Mouse (Mus musculus) c-Kit-positive CD71-positive TER-119-positive erythroid progenitor cells, embryonic 14.5 days (primary cell): ENCODE measurements around the gene Oxct2a.
A peak's percentile ranks its signal among the peaks of the same experiment; 100 is the strongest.
"Not testable (repeated sequence)": the region's sequence is repeated elsewhere in the genome, so short reads cannot be mapped to it uniquely, and the experiment has no call there.

Experiments used
- DNase-seq: peaks from one replicate; pipeline ENCODE4 v3.0.0-alpha.2; 2013; ENCODE audit warnings: low spot score

Gene Oxct2a

DNA sequence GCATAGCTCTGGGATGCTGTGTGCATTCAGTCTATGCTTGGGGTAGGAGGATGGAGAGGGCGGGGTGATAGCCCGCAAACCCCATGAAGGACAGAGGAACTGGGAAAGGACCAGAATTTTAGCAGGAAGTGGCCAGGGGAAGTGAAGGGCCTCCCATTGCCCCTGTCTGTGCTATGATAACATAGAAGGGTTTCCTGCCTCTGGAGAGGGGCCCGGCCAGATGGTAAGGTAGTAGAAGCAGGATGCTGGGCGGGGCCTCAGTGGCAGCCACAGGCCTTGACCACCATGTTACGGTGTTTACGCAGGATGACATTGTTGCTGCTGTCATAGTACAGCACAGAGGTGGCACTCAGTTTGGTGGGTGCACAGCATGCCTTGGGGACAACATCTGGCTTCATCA, 10.4 kb downstream of the Oxct2a start:
- DNase-seq = no peak

DNA sequence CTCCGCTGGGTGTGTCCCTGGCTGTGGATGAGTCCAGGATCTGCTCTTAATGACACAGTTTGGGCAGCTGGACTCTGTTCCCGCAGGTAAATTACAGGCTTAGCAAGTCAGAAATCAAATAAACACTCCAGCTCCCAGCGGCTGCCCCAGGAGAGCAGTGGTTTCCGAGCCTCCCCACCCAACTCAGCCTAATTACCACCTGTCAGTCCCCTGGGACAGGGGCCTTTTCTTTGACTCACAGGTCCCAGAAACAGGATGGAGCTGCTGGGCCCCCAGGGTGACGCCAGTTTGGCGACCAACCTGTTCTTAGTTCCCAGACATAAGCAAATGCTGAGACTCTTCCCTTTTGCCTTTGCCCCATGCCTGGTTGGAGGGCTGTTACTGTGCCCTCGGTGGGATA, 11.6 kb downstream of the Oxct2a start:
- no peak for DNase-seq

DNA sequence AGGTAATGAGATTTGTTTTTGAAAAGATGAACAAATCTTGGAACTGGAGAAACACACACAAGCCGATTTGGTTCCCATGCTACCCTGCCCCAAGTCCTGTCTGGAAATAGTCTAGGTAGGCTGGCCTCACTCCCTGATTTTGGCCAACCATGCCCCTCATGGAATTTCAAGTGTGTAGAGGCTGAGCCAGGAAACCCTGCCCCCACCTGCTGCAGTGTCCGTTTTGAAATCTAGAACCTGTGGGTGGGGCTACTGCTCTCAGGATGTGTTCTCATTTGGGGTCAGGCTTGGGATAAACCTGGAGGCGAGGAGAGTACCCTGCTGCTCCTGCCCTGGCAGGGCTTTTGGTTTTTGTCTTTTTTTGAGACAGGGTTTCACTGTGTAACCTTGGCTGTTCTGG, 15.1 kb downstream of the Oxct2a start:
- DNase-seq = no peak

DNA sequence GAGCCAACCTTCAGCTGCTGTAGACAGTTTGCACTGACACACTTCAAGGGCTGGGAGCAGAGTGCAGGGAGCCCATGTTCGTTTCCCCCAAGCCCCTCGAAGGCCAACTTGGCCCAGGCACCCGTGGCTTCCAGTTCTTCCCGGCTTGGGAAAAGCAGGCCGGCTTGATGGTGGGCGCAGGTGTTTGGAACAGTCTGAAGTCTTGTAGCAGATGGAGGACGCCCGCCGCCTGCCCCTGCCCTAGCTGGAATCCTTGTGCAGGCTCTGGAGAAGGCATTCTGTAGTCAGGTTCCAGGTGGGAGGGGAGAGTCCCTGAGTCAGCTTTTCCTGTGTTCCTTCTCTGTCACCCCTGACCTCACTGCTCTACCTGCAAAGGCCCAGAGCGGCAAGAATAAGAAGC, 16.4 kb downstream of the Oxct2a start:
- DNase-seq = no peak

DNA sequence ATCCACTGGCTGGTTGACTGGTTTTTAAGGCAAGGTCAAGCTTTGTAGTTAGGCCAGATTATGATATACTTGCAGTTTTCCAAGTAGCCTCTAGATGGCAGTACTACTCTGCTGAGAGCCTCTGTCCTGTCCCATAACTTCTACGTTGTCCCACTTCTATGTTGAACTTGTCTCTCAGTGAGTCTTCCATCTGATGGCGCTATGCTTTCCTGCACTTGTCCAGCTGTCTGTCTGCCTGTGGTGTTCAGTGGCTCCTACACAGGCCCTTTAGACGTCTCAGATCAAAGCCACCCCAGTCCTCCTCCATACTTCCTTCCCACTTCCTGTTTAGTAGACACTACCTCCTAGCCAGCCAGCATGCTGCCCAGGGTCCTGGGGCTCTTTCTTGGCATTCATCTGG, 17.6 kb downstream of the Oxct2a start:
- peak; percentile 57 for DNase-seq

DNA sequence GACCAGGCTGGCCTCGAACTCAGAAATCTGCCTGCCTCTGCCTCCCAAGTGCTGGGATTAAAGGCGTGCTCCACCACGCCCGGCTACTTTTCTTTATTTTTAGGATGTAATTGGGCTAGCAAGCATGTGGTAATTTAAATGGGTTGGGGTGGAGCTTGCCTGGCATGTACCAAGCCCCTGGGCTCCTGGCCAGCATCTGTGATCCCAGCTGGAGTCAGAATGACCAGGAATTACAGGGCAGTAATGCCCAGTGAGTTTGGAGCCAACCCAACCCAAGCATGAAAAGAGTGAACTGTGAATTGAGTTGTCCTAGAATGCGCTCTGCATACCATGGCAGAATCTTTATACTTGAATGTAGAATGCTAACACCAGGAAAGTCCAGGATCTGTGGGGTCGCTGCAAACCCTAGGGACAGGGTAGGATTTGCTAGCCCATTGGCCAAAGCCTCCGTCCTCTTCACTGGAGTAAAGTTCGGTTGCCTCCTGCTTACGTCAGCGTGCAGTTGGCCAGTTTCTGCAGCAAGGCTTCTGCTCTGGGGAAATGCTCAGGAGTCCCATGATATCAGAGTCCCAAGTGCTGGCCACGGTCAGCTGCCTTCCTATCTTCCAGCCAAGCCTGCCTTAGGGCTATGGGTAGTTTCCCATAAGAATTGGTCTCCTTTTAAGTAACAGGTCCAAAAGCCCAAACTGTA, 24.3 kb downstream of the Oxct2a start:
- no peak for DNase-seq

DNA sequence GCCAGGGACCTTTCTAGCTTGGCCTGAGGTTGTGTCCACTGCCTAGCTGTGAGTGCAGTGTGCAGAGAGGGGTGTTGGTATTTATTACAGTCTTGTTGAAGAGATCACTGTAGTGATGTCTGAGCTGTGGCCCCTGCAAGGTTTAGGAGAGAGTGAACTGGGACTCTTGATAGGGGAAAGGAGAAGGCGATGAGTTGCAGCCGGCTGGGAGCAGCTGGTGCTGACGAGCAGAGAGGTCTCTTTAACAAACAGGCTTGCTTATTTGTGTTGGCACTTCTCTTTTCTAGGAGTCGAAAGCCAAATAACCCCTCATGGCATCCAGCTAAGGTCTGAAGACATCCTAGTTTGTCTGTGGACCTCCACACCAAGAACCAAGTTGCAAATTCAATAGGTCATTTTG, 25.2 kb downstream of the Oxct2a start:
- DNase-seq = no peak

DNA sequence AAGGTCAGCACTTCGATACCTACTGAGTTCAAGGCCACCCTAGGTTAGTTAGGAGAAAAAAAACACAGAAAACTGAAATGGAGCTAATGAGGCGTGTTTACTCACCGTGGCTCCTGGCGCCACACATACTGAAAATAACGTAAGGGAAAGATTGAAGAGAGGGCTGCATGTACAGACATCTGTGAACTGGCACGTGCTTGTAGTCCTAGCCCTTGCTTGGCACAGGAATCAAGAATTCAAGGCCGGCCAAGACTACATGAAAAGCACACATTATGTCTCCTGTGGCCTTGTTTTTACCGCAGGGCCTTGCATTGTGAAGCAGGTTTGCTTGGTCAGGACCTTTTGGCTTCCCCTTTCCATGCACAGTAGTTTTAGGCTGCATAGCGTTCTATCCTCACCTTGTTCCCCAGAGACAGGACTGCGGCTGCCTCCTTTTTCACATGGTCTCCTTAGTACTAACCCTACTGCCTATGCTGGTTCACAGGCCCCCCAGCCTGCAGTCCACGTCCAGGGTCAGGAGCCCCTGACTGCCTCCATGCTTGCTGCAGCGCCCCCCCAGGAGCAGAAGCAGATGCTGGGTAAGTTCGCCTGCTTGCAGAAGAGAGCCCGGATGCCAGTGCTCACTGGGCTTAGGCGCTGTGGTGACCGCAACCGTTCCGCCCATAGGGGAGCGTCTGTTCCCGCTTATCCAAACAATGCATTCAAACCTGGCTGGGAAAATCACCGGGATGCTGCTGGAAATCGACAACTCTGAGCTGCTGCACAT, 26.1 kb downstream of the Oxct2a start:
- no peak for DNase-seq

DNA sequence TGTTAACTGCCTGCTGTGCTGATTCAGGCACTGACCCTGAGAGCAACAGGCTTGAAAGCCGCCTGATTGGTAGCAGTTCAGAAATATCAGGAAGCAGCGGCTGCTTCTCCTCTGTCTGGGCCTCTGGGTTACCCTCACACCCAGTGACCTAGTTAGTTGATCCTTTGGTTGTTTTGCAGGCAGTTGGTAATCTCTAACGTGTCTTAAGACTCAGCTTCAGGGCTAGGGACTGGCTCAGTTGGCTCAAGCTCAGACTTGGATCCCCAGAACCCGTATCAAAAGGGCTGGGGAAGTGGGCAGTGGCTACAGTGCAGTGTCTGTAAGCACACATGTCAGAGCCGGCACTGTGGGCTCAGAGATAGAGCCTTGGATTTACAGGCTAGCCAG, 27.3 kb downstream of the Oxct2a start:
- no peak for DNase-seq

DNA sequence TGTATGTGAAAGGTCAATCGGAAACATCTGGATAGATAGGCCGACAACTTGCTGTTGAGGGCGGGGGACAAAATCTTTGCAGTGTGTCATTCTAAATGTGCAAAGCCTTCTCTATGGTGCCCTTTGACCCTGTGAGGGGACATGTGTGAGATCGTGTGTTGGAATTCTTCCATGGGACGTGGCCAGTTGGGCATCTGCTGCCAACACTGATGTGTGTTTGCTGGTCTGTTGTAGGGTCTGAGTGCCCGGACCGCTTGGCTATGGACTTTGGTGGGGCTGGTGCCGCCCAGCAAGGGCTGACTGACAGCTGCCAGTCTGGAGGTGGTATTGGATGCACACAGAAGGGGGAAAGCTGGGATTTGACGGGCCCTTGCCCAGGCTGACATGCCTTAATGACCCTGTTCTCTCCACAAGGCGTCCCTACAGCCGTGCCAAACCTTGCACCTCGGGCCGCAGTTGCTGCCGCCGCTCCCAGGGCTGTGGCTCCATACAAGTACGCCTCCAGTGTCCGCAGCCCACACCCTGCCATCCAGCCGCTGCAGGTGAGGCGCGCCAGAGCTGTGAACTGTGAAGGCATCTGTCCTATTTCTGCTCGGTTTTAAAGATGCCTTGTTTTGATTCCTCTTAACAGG, 27.8 kb downstream of the Oxct2a start:
- no peak for DNase-seq

DNA sequence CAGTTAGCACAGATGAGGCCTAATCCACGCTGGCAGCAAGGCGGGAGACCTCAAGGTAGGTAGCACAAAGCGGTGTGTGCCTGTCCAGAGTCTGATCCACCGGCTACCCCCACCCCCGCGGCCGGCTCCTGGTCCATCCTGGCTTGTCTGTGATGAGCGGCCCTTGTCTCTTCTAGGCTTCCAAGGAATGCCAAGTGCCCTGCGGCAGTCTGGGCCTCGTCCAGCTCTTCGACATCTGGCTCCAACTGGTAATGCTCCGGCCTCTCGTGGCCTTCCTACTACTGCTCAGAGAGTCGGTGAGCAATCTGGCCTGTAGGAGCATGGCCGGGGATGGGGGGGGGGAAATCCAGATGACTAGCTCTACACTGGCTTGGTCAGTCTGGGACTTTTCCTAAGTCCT, 28.4 kb downstream of the Oxct2a start:
- DNase-seq = not testable (repeated sequence)

DNA sequence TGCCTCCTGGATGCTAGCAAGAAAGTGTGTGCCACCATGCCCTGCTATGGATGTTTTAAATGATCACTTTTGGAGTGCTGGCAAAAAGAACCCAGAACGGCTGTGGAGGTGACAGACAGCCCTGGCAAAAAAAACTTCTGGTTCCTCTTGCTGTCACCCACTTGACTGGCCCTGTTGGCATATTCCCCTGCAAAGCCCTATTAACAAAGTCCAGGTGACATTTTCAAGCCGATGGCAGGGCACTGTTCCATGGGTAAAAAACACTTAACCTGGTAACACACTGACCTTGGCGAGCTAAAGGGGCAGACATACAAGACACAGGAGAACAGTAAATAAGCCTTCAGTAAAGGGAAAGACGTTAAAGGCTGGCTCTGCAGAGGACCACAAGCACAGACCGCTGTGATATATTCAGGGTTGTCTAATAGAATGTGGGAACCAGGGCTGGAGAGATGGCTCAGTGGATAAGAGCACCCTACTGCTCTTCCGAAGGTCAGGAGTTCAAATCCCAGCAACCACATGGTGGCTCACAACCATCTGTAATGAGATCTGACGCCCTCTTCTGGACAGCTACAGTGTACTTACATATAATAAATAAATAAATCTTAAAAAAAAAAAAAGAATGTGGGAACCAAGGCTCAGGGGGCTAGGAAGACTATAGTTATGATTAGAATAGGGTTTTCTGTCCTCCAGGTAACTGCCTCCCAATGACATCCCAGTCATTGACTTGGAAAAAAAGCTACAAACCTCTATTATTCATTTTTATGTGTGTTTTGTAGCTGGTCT, 29.6 kb downstream of the Oxct2a start:
- DNase-seq = no peak

DNA sequence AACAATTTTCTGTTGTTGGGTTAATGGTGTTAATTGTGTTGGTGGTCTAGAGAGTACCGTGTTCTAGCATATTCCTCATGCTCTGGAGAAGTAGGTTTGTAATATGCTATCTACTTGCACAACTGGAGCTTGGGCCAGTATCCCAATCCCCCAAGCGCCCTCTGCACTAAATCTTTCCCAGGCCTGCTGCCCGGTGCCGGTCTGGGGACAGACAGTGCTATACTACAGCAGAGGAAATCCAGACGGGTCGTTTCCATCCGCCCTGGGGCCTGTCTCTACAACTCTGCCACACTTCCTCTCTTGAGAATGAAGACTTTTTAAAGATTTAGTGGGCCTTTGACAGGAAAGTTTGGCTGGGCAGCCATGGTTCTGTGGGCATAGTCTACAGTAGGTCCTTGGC, 30.4 kb downstream of the Oxct2a start:
- no peak for DNase-seq

DNA sequence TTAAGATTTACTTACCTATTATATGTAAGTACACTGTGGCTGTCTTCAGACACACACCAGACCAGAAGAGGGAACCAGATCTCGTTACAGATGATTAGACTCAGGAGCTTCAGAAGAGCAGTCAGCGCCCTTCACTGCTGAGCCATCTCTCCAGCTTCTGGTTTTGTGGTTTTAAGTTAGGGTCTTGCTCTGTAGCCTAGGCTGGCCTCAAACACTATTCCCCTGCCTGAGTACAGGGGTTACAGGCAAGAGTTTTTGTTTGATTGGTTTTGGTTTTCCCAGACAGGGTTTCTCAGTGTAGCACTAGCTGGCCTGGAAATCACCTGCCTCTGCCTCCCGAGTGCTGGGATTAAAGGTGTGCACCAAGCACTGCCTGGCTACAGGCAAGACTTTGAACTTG, 31.0 kb downstream of the Oxct2a start:
- DNase-seq = no peak

DNA sequence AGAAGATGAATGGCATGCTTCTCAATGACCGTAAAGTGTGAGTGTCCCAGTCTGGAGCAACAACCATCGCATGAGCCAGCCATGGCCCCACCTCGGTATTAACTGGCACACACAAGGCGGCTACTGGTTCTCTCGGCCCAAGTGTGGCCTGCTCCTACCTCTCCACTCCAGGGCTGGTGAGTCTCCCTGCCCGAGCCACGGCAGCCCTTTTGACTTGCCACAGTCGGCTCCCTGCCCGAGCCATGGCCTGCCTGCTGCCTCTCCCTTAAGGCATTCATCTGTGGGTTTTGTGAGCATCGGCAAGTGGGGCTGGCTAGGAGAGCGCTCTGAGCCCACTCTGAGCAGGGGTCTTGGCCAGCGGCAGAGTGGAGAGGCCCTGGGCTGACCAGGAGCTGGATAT, 34.4 kb downstream of the Oxct2a start:
- DNase-seq = no peak

DNA sequence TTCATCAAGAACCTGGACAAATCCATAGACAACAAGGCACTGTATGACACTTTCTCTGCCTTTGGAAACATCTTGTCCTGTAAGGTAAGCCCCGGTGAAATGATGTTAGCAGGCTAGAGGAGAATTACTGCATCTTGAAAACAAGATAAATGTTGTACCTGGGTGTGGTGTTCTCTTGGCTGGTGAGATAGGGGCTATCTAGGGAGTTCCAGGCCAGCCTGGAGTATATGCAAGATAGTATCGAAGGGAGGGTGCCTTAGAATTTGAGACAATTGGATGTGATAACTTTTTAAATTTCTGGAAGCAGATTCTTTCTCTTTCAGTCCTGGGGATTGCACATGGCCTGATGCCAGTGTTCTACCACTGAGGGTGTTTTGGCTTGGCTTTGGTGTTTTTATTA, 36.6 kb downstream of the Oxct2a start:
- peak; percentile 90 for DNase-seq

DNA sequence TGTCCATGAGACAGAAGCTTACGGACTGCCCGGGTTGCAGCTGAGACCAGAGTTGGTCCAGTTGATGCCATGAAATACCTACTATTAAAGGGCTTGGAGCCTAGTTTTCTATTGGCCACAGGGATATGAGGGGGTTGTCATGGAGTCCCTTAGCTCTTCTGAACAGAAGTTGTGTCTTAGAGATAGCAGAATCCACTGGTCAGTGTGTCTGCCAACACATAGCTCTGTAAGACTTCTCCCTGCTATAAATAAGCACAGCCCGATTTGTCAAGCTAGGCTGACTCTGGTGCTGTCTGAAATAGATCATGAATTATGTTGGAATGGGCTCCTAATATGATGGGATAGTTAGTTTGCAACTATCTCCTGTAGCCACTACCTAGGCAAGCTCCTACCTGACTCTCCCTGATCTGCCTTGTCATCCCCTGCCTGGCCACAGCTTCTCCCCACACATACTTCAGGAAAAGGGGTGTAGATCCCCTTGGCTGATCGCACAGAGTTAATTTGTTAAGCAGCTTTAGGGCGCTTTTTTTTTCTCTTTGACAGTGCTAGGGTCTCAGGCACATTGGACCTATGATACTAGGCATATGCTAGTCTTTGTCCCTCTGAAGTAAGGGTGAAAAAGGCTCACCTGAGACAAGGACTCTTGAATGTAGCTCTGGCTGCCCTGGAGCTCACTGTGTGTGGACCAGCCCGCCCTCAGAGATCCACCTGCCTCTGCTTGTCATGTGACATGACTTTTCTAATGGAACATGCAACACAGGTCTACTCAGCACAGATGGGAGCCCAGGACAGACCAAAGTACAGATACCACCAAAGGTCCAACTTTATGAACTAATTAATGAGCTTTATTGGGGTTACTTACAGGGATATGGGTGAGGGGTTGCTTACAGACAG, 38.5 kb downstream of the Oxct2a start:
- DNase-seq = peak; percentile 58

DNA sequence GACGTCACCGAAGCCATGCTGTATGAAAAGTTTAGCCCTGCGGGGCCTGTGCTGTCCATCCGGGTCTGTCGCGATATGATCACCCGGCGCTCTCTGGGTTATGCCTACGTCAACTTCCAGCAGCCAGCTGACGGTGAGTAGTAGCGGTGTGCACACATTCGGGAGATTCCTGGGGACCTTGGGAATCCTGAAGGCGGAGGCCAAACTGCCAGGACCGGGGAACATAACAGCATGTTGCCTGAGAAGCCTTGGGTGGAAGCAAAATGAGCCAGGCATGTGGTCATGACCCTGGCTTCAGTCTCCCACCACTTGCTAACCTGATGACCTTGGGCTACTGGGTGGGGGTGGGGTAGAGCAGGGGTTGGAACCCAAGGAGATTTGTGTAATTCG, 39.8 kb downstream of the Oxct2a start:
- not testable (repeated sequence) for DNase-seq

DNA sequence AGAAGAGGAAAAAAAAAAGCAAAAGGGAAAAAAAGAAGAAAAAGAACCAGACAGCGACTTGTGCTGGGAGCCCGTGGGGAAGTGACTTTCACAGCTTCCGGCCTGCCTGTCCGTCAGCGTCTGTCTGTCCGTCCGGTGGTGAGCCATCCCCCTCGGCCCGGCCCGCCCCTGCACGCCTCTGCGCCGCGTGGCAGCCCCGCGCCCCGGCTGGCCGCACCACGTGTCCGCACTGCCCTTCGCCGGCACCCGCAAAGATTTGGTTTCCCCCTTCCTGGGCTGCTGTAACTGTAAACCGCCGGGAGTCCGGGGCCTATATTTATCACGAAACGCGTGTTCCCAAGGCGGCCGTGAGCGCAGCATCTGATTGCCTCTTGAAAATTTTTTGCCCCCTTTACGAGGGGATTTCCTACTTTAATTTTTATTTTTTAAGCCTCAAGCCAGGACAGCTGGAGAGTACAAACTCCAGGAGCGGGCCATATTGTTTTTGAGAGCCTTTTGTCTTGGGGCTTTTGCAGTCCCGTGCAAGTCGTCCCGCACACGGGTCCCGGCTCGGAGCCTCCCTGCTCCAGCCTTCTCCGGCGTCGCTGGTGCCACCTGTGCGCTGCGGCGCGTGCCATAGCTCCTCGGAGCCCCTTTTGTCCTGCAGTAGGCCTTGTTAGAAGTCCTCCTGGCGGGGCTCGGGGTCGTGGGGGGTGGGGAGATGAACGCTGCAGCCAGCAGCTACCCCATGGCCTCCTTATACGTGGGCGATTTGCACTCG, 40.3 kb downstream of the Oxct2a start:
- DNase-seq = not testable (repeated sequence)

DNA sequence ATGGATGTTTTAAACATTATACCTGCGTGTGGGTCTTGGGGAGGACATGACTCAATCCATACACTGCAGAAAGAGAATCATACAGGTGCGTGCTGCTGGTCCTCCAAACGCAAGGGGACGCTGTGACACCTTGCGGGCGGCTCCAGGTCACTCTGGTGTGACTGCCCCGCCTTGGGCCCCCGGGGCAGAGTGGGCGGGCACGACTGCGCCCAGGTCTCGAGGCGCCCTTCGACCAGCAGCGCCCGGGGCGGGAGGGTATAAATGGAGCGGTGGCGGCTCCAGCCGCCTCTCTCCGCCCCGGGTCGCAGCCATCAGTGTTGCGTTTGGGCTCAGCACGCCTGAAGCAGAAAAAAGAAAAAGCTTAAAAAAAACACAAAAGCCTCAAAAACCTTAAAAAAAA, 40.9 kb downstream of the Oxct2a start:
- DNase-seq = peak; percentile 93

DNA sequence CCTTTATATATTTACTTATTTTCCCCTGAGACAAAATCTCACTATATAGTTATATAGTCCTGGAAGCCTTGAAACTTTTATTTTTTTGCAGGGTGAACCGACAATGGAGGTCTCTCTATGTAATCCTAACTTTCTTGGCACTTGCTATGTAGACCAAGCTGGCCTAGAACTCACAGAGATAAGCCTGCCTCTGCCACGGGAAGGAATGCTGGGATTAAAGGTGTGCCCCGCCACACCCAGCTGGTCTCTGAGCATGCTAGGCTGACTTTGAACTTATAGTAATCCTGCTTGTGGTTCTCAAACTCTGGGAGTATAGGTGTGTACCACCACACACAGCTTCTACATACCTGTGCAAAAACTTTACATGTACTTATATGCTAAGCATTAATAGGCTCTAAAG, 43.3 kb downstream of the Oxct2a start:
- no peak for DNase-seq
